Mouse (Mus musculus): ENCODE data around the gene Dmac1. TPM values are rescaled to one million over a fixed set of nuclear protein-coding genes. Genes with fewer than 3 reads are reported as not detected.
"Not testable (repeated sequence)": the region's sequence is repeated elsewhere in the genome, so short reads cannot be mapped to it uniquely, and the experiment has no call there.

Gene Dmac1
- polyA plus RNA-seq, 1 experiment from 2014 or later = 114 TPM

DNA sequence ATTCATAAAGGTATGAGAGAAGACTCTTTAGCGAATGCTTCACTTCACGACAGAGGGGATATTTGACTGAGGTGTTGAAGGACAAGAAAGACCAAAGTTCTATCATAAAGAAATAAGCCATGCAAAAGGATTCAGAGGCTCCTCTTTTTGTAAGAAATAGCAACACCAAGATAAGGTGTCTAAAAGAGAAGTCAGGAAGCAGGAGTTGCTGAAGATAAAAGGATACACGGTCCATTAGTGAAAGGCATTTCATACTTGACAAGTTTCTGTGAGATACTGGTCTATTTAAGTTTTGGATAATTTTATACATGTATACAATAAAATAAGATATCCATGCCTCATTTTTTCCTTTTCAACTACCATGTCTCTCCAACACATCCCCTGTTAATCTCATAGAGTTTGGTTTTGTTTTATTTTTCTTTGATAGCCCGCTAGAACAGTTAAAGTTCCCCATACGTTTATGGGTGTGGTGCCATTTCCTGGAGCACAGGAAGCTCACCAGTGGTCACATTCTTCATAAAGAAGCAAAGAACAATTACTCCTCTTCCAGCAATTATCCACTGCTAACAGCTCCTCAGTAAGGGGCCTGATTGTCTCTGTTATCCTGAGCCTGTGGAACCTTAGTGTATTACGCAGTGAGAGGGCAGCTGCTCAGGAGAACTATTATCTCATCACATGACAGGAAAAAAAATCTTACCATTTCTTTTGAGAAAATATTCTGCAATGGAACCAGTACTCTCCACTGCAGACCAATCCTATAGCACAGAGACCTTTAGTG lies 11.1 kb downstream of the Dmac1 start:
- 78% methylated on average over 6 of the region's 6 CpGs for WGBS
- Histone ChIP-seq H3K27ac (no peak overlapping the region), H3K4me2 (no peak overlapping the region), H3K9me3 (no peaks in the 10 kb centered on the region), H3K9ac (no peak overlapping the region), H3K4me3 (replicated peaks) (no peak overlapping the region), H3K4me1 (no peaks in the 10 kb centered on the region), H3K27me3 (no peaks in the 10 kb centered on the region), H3K36me3 (replicated peaks) (peaks cover 1% of the 10 kb centered on the region; the same call in 1 of the 2 replicates)
- no peak for ATAC-seq (ENCODE audit: low FRiP score)

DNA sequence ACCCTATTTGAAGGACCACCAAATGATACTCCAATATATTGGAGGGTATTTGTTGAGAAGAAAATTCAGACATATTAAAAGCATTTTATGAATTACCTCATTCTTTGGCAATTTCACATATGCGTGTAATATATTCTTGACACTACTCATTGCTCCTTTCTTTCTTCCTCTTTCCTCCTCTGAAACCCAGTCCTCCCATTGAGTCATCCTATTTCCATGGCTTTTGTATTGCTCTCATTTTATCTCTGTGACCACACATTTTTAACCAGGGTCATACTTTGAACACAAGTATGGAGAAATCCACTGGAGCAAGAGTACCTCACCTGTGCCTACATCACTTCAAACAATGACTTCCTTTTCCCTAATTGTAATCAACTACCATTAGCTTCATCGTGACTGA lies 13.9 kb downstream of the Dmac1 start:
- 90% methylated on average over 2 of the region's 2 CpGs for WGBS
- Histone ChIP-seq H3K4me2 (no peak overlapping the region), H3K9me3 (no peaks in the 10 kb centered on the region), H3K4me1 (no peaks in the 10 kb centered on the region), H3K9ac (no peak overlapping the region), H3K27me3 (no peaks in the 10 kb centered on the region), H3K4me3 (replicated peaks) (no peak overlapping the region), H3K27ac (no peak overlapping the region), H3K36me3 (replicated peaks) (no peaks in the 10 kb centered on the region)
- no peak for ATAC-seq (ENCODE audit: low FRiP score)

GRCm38 (mm10) chr4:75263556-75264129 lies 14.5 kb downstream of the Dmac1 start:
- Histone ChIP-seq H3K27me3 (no peaks in the 10 kb centered on the region), H3K36me3 (replicated peaks) (no peaks in the 10 kb centered on the region), H3K4me1 (no peaks in the 10 kb centered on the region), H3K27ac (no peak overlapping the region), H3K4me3 (replicated peaks) (no peak overlapping the region), H3K4me2 (no peak overlapping the region), H3K9ac (no peak overlapping the region), H3K9me3 (no peaks in the 10 kb centered on the region)
- 93% methylated on average over 3 of the region's 3 CpGs for WGBS
- no peak for ATAC-seq (ENCODE audit: low FRiP score)

- no peak overlapping the region for H3K4me2 ChIP-seq
- 76% methylated on average over 7 of the region's 7 CpGs for WGBS
- ATAC-seq (ENCODE audit: low FRiP score) = no peak
Observed at GRCm38 (mm10) chr4:75262423-75262822, 15.7 kb downstream of the Dmac1 start.

DNA sequence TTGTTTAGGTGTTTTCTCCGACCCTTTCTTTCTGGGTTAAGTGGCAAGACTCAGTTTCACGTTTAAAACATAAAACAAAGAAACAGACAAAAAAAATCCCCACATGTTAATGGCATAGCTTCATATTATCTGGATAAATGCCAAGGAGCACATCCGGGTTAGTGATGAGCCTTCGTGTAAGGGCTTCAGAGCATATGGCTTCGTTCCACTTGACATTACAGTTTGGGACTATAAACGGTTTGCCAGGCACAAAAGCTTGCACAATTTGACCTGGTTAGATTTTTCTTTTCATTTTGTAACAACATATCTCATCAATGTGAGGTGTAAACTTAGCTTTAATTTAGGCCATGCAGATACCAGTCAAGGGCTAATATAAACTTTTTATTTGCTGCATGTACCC lies 17.9 kb downstream of the Dmac1 start:
- Histone ChIP-seq H3K9ac (no peak overlapping the region), H3K9me3 (no peaks in the 10 kb centered on the region), H3K27ac (no peak overlapping the region), H3K27me3 (no peaks in the 10 kb centered on the region), H3K4me2 (no peak overlapping the region), H3K36me3 (replicated peaks) (no peaks in the 10 kb centered on the region), H3K4me3 (replicated peaks) (no peak overlapping the region), H3K4me1 (no peaks in the 10 kb centered on the region)
- no peak for ATAC-seq (ENCODE audit: low FRiP score)
- WGBS = 81% methylated on average over 6 of the region's 6 CpGs

More at GRCm38 (mm10) chr4:75262423-75262822, 15.7 kb downstream of the Dmac1 start:
- no peaks in the 10 kb centered on the region for H3K27me3 ChIP-seq
- no peaks in the 10 kb centered on the region for H3K36me3 ChIP-seq (replicated peaks)
- no peak overlapping the region for H3K27ac ChIP-seq
- no peaks in the 10 kb centered on the region for H3K4me1 ChIP-seq
- no peak overlapping the region for H3K9ac ChIP-seq
- no peaks in the 10 kb centered on the region for H3K9me3 ChIP-seq
- no peak overlapping the region for H3K4me3 ChIP-seq (replicated peaks)

GRCm38 (mm10) chr4:75259447-75259846 lies 18.7 kb downstream of the Dmac1 start:
- Histone ChIP-seq H3K9me3 (no peaks in the 10 kb centered on the region), H3K4me1 (no peaks in the 10 kb centered on the region), H3K36me3 (replicated peaks) (no peaks in the 10 kb centered on the region), H3K9ac (no peak overlapping the region), H3K27me3 (no peaks in the 10 kb centered on the region), H3K27ac (no peak overlapping the region), H3K4me2 (no peak overlapping the region), H3K4me3 (replicated peaks) (no peak overlapping the region)
- ATAC-seq (ENCODE audit: low FRiP score) = no peak
- 90% methylated on average over 3 of the region's 3 CpGs for WGBS

- 12% methylated on average over 3 of the region's 3 CpGs for WGBS
- H3K4me3 ChIP-seq (replicated peaks); ATAC-seq (ENCODE audit: low FRiP score); H3K36me3 ChIP-seq (replicated peaks); H3K4me2 ChIP-seq; H3K9me3 ChIP-seq; H3K27me3 ChIP-seq; H3K9ac ChIP-seq; H3K27ac ChIP-seq; H3K4me1 ChIP-seq: not testable (repeated sequence)
Observed at GRCm38 (mm10) chr4:75234602-75235001, 43.5 kb downstream of the Dmac1 start.
